ENCODE assay signal across 8 mouse cellular contexts in the genomic region with DNA sequence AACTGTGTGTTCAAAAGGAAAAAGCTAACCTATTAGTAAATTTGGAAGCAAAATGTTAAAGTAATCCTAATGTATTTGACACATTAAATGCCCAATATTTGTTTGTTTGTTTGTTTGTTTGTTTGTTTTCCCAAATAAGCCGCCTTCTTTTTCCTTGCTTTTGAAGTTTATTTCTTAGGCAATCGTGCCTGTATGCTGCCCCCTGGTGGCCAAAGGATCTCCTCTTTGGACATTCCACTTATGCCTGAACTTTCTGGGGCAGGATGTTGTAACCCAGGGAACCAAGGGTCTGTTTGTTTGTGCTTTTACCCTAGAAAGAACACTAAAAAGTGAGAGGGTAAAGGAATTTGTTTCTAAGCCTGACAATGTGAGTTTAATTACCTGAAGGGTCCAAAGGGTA. TPM values are rescaled to one million over a fixed set of nuclear protein-coding genes. Genes with fewer than 3 reads are reported as not detected.
DNase-seq lines count a peak whose midpoint lies in the region; ATAC-seq and TF ChIP-seq lines count a peak whose summit lies in the region.

No protein-coding gene starts in this region.

- H3K9ac ChIP-seq in kidney, embryonic 16.5 days (replicated peaks; ENCODE audit: low read length), result no peak overlapping the region
- H3K9ac ChIP-seq in hindbrain, postnatal 0 days (replicated peaks; ENCODE audit: low read length), result no peak overlapping the region
- H3K9ac ChIP-seq in limb, embryonic 11.5 days (ENCODE audit: low read length), result no peak overlapping the region

- H3K36me3 ChIP-seq in kidney, embryonic 16.5 days (ENCODE audit: insufficient read depth, low read length), result no peaks in the 10 kb centered on the region
- no peaks in the 10 kb centered on the region for H3K36me3 ChIP-seq in hindbrain, postnatal 0 days (ENCODE audit: insufficient read depth, low read length)
- no peaks in the 10 kb centered on the region for H3K36me3 ChIP-seq in limb, embryonic 11.5 days (ENCODE audit: control insufficient read depth, insufficient read depth, low read length)

- H3K4me3 ChIP-seq in kidney, embryonic 16.5 days (ENCODE audit: low read length), result no peak overlapping the region
- no peak overlapping the region for H3K4me3 ChIP-seq in hindbrain, postnatal 0 days (ENCODE audit: low read length)
- H3K4me3 ChIP-seq in limb, embryonic 11.5 days (ENCODE audit: low read depth, low read length), result no peak overlapping the region

- peak; percentile 85 for TF ChIP-seq CTCF in hindbrain, postnatal 0 days (IDR thresholded peaks at IDR 0.05; ENCODE audit: low read depth)

- ATAC-seq in kidney, embryonic 16.5 days (ENCODE audit: low FRiP score, low TSS enrichment), result no peak
- ATAC-seq in hindbrain, postnatal 0 days, result no peak
- ATAC-seq in limb, embryonic 11.5 days (ENCODE audit: insufficient number of reproducible peaks, low FRiP score, low TSS enrichment, low read depth), result no peak

- no peak overlapping the region for H3K4me2 ChIP-seq in kidney, embryonic 16.5 days (replicated peaks; ENCODE audit: low read depth, low read length)
- no peak overlapping the region for H3K4me2 ChIP-seq in hindbrain, postnatal 0 days (ENCODE audit: low read depth, low read length)
- no peak overlapping the region for H3K4me2 ChIP-seq in limb, embryonic 11.5 days (ENCODE audit: low read depth, severe bottlenecking)

- H3K27ac ChIP-seq in kidney, embryonic 16.5 days (ENCODE audit: low read length), result no peak overlapping the region
- no peak overlapping the region for H3K27ac ChIP-seq in hindbrain, postnatal 0 days
- no peak overlapping the region for H3K27ac ChIP-seq in limb, embryonic 11.5 days (replicated peaks; ENCODE audit: low read depth, low read length)

- WGBS in kidney, embryonic 16.5 days, result 16% methylated on average over 2 of the region's 2 CpGs
- WGBS in hindbrain, postnatal 0 days, result 4% methylated on average over 2 of the region's 2 CpGs
- WGBS in limb, embryonic 11.5 days, result 20% methylated on average over 2 of the region's 2 CpGs

- H3K4me1 ChIP-seq in kidney, embryonic 16.5 days (ENCODE audit: insufficient read depth, low read length), result no peaks in the 10 kb centered on the region
- no peaks in the 10 kb centered on the region for H3K4me1 ChIP-seq in hindbrain, postnatal 0 days (ENCODE audit: insufficient read depth, low read length)
- H3K4me1 ChIP-seq in limb, embryonic 11.5 days (ENCODE audit: control insufficient read depth, insufficient read depth, low read length), result no peaks in the 10 kb centered on the region

- no peaks in the 10 kb centered on the region for H3K27me3 ChIP-seq in kidney, embryonic 16.5 days (ENCODE audit: insufficient read depth, low read length)
- H3K27me3 ChIP-seq in hindbrain, postnatal 0 days (ENCODE audit: insufficient read depth, low read length), result no peaks in the 10 kb centered on the region; the same call in 1 of the 2 replicates
- no peaks in the 10 kb centered on the region for H3K27me3 ChIP-seq in limb, embryonic 11.5 days (ENCODE audit: control insufficient read depth, insufficient read depth, low read length)

- peak; percentile 46 for DNase-seq in kidney, adult 11 months
- DNase-seq in adrenal gland, adult (ENCODE audit: inconsistent age in 2 of 2, low spot score in 1 of 2), result peak; percentile 64 to 93
- DNase-seq in cerebellum, postnatal 4 days (ENCODE audit: low spot score in 2 of 2), result peak; percentile 74 to 83
- peak; percentile 91 for DNase-seq in hindbrain, postnatal 0 days (ENCODE audit: low spot score)
- peak; percentile 88 for DNase-seq in limb, embryonic 11.5 days (ENCODE audit: low spot score)
- DNase-seq in ovary, postnatal 36 days (ENCODE audit: low spot score), result peak; percentile 64
- peak; percentile 48 to 81 for DNase-seq in thymus, postnatal 10 days (ENCODE audit: low spot score in 2 of 2)

- peaks cover 9% of the 10 kb centered on the region; the same call in 1 of the 2 replicates for H3K9me3 ChIP-seq in kidney, embryonic 16.5 days (ENCODE audit: low read length)
- no peaks in the 10 kb centered on the region for H3K9me3 ChIP-seq in hindbrain, postnatal 0 days (ENCODE audit: low read length)
- H3K9me3 ChIP-seq in limb, embryonic 11.5 days (ENCODE audit: control insufficient read depth, low read length), result no peaks in the 10 kb centered on the region

RNA-seq across cellular contexts. Expression of a gene that starts 17.8 kb away (rescaled TPM):
- 9.9 and 11.6 TPM in 2 replicates for polyA plus RNA-seq in kidney, embryonic 16.5 days (2015; fragmentation: Nextera tagmentation; extraction: Ambion mirVana)
- 5.2 and 6.1 TPM in 2 replicates for total RNA-seq in hindbrain, postnatal 0 days (2014; rRNA removed)
- polyA plus RNA-seq in hindbrain, postnatal 0 days (2015; fragmentation: Nextera tagmentation; extraction: Ambion mirVana), result 8.4 and 9.6 TPM in 2 replicates
- polyA plus RNA-seq in limb, embryonic 11.5 days (2014; fragmentation: Nextera tagmentation; extraction: Ambion mirVana), result 11.5 and 12.1 TPM in 2 replicates

RNA-seq across cellular contexts. Expression of a gene that starts 20.6 kb away (rescaled TPM):
- polyA plus RNA-seq in kidney, embryonic 16.5 days (2015; fragmentation: Nextera tagmentation; extraction: Ambion mirVana), result 28.0 and 28.8 TPM in 2 replicates
- total RNA-seq in hindbrain, postnatal 0 days (2014; rRNA removed), result 22.4 and 33.6 TPM in 2 replicates
- polyA plus RNA-seq in hindbrain, postnatal 0 days (2015; fragmentation: Nextera tagmentation; extraction: Ambion mirVana), result 23.0 and 26.6 TPM in 2 replicates
- polyA plus RNA-seq in limb, embryonic 11.5 days (2014; fragmentation: Nextera tagmentation; extraction: Ambion mirVana), result 37.7 and 37.8 TPM in 2 replicates
